8 mouse cellular contexts compared by ENCODE assay signal in genomic region chr5:108269811-108270151, GRCm38 (mm10). TPM values are rescaled to one million over a fixed set of nuclear protein-coding genes. Genes with fewer than 3 reads are reported as not detected.
DNase-seq lines count a peak whose midpoint lies in the region; ATAC-seq and TF ChIP-seq lines count a peak whose summit lies in the region.

No protein-coding gene starts in this region.

- H3K9me3 ChIP-seq in lung, embryonic 14.5 days (ENCODE audit: low read depth, low read length): no peaks in the 10 kb centered on the region
- H3K9me3 ChIP-seq in embryonic facial prominence, embryonic 14.5 days (ENCODE audit: control insufficient read depth, low read length): no peaks in the 10 kb centered on the region
- H3K9me3 ChIP-seq in limb, embryonic 10.5 days (replicated peaks): no peaks in the 10 kb centered on the region

- H3K27me3 ChIP-seq in lung, embryonic 14.5 days (ENCODE audit: insufficient read depth, low read length): no peaks in the 10 kb centered on the region
- H3K27me3 ChIP-seq in embryonic facial prominence, embryonic 14.5 days (replicated peaks; ENCODE audit: control insufficient read depth, insufficient read depth, low read length): no peaks in the 10 kb centered on the region
- no peaks in the 10 kb centered on the region for H3K27me3 ChIP-seq in limb, embryonic 10.5 days (ENCODE audit: low read depth, poor library complexity, severe bottlenecking)
- H3K27me3 ChIP-seq in small intestine, adult 2 months (ENCODE audit: control insufficient read depth, insufficient read depth, low read length): no peaks in the 10 kb centered on the region

- peaks cover 4% of the 10 kb centered on the region; the same call in 1 of the 2 replicates for H3K36me3 ChIP-seq in lung, embryonic 14.5 days (ENCODE audit: insufficient read depth)
- H3K36me3 ChIP-seq in embryonic facial prominence, embryonic 14.5 days (ENCODE audit: control insufficient read depth, insufficient read depth, low read length): peaks cover 6% of the 10 kb centered on the region; the same call in 1 of the 2 replicates
- peaks cover 27% of the 10 kb centered on the region for H3K36me3 ChIP-seq in limb, embryonic 10.5 days
- peaks cover 4% of the 10 kb centered on the region for H3K36me3 ChIP-seq in small intestine, adult 2 months (ENCODE audit: control insufficient read depth, insufficient read depth, low read length)

- DNase-seq in lung, embryonic 14.5 days: peak; percentile 4
- no peak for DNase-seq in lung, postnatal 10 days
- no peak for DNase-seq in embryonic facial prominence, embryonic 14.5 days (ENCODE audit: low spot score)
- no peak for DNase-seq in limb, embryonic 10.5 days (ENCODE audit: low spot score)
- DNase-seq in natural killer cell, adult 2 months (ENCODE audit: low spot score in 2 of 2): no peak
- DNase-seq in gastrocnemius, postnatal 4 days (ENCODE audit: low spot score in 2 of 2): no peak
- no peak for DNase-seq in layer of hippocampus, adult 18-20 months (ENCODE audit: low spot score in 2 of 2)

- H3K9ac ChIP-seq in lung, embryonic 14.5 days: peak overlapping the region; percentile 96
- H3K9ac ChIP-seq in embryonic facial prominence, embryonic 14.5 days (ENCODE audit: low read depth, low read length): peak overlapping the region; percentile 96

- no peak for ATAC-seq in lung, embryonic 14.5 days (ENCODE audit: insufficient read depth)
- ATAC-seq in embryonic facial prominence, embryonic 14.5 days (ENCODE audit: low read depth): no peak

- peak overlapping the region; percentile 96 for H3K4me3 ChIP-seq in lung, embryonic 14.5 days (ENCODE audit: low read depth, low read length)
- H3K4me3 ChIP-seq in embryonic facial prominence, embryonic 14.5 days (ENCODE audit: low read depth, low read length): peak overlapping the region; percentile 98
- H3K4me3 ChIP-seq in limb, embryonic 10.5 days: peak overlapping the region; percentile 97
- H3K4me3 ChIP-seq in small intestine, adult 2 months (ENCODE audit: low read depth, low read length): peak overlapping the region; percentile 97; the same call in 1 of the 2 replicates

- no peaks in the 10 kb centered on the region for H3K4me1 ChIP-seq in lung, embryonic 14.5 days (ENCODE audit: insufficient read depth)
- H3K4me1 ChIP-seq in embryonic facial prominence, embryonic 14.5 days (ENCODE audit: control insufficient read depth, insufficient read depth, low read length): peaks cover 7% of the 10 kb centered on the region
- H3K4me1 ChIP-seq in limb, embryonic 10.5 days: peaks cover 22% of the 10 kb centered on the region
- H3K4me1 ChIP-seq in small intestine, adult 2 months (ENCODE audit: control insufficient read depth, insufficient read depth, insufficient read length, low read length): peaks cover 9% of the 10 kb centered on the region

- TF ChIP-seq POLR2A in small intestine, adult 2 months (IDR thresholded peaks at IDR 0.05; ENCODE audit: low read depth, low read length): no peak

- no peak for TF ChIP-seq CTCF in lung, embryonic 14.5 days (IDR thresholded peaks at IDR 0.05; ENCODE audit: low read depth)
- no peak for TF ChIP-seq CTCF in small intestine, adult 2 months (IDR thresholded peaks at IDR 0.05; ENCODE audit: extremely low read depth, insufficient read length, insufficient replicate concordance, low read depth, low read length)

- peak overlapping the region; percentile 87 for H3K4me2 ChIP-seq in lung, embryonic 14.5 days
- peak overlapping the region; percentile 92 for H3K4me2 ChIP-seq in embryonic facial prominence, embryonic 14.5 days (ENCODE audit: low read depth, low read length)

- 5% methylated on average over 7 of the region's 7 CpGs for WGBS in lung, embryonic 14.5 days
- WGBS in embryonic facial prominence, embryonic 14.5 days: 6% methylated on average over 7 of the region's 7 CpGs
- WGBS in limb, embryonic 10.5 days: 19% methylated on average over 7 of the region's 7 CpGs
- WGBS in small intestine, adult 2 months: 1% methylated on average over 7 of the region's 7 CpGs

- peak overlapping the region; percentile 10; the same call in 1 of the 2 replicates for H3K27ac ChIP-seq in lung, embryonic 14.5 days (ENCODE audit: low read depth)
- H3K27ac ChIP-seq in embryonic facial prominence, embryonic 14.5 days (replicated peaks; ENCODE audit: low read depth, low read length): no peak overlapping the region
- H3K27ac ChIP-seq in limb, embryonic 10.5 days: 0 out of 2 replicates have a peak overlapping the region, but pooled peaks have one; percentile 96
- H3K27ac ChIP-seq in small intestine, adult 2 months (ENCODE audit: insufficient read depth, low read depth, low read length): peak overlapping the region; percentile 80

RNA-seq across cellular contexts. Expression of gene Dr1, which starts 1.1 kb away (rescaled TPM):
- polyA plus RNA-seq in lung, embryonic 14.5 days (2014; fragmentation: Nextera tagmentation; extraction: Ambion mirVana): 44.2 and 46.6 TPM in 2 replicates
- 43.6 and 49.0 TPM in 2 replicates for polyA plus RNA-seq in embryonic facial prominence, embryonic 14.5 days (2014; fragmentation: Nextera tagmentation; extraction: Ambion mirVana)
- polyA plus RNA-seq in limb, embryonic 10.5 days (2016; fragmentation: Nextera tagmentation; extraction: Ambion mirVana): 43.4 and 46.4 TPM in 2 replicates
- 10.7 and 15.8 TPM in 2 replicates for polyA plus RNA-seq in small intestine, adult 2 months (2012; rRNA removed)
- 10 to 100 TPM; 26.8 to 28.6 TPM for total RNA-seq in gastrocnemius, postnatal 4 days (2021)
- total RNA-seq in layer of hippocampus, adult 18-20 months (2021): 10 to 100 TPM; 45.5 to 46.0 TPM

RNA-seq across cellular contexts. Expression of gene Pigg, which starts 42.6 kb away (rescaled TPM):
- 3.4 and 3.5 TPM in 2 replicates for polyA plus RNA-seq in lung, embryonic 14.5 days (2014; fragmentation: Nextera tagmentation; extraction: Ambion mirVana)
- polyA plus RNA-seq in embryonic facial prominence, embryonic 14.5 days (2014; fragmentation: Nextera tagmentation; extraction: Ambion mirVana): 1.9 and 3.3 TPM in 2 replicates
- polyA plus RNA-seq in limb, embryonic 10.5 days (2016; fragmentation: Nextera tagmentation; extraction: Ambion mirVana): 6.1 TPM in 2 replicates
- polyA plus RNA-seq in small intestine, adult 2 months (2012; rRNA removed): 2.5 and 4.7 TPM in 2 replicates
- total RNA-seq in gastrocnemius, postnatal 4 days (2021): 1 to 10 TPM; 4.7 to 5.6 TPM
- total RNA-seq in layer of hippocampus, adult 18-20 months (2021): 10 to 100 TPM; 11.3 to 12.2 TPM
